Mouse (Mus musculus): ENCODE data around the gene Fam189a2. TPM values are rescaled to one million over a fixed set of nuclear protein-coding genes. Genes with fewer than 3 reads are reported as not detected.

The Fam189a2 gene
- polyA plus RNA-seq, 1 experiment from 2014 or later: 0.95 TPM

DNA sequence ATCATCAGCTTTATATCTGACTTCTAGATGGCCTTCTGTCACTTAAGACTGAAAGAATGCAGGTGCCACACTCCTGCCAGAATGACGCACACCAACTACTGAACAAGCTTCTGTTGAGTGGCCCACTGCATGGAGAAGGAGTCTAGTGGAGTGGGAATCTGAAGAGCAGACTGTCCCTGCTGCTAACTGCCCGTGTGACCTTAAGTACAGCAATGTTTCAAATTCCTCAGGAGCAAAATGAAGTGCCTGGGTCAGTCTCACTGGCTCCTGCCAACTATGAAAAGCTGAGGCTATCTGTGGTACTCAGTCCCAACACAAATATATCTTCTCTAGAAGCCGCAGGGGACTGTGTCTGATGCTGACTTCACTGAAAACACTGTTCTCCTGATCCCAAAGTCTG, 18.5 kb upstream of the Fam189a2 start:
- Histone ChIP-seq H3K36me3 (no peaks in the 10 kb centered on the region), H3K27me3 (ENCODE audit: low read depth, poor library complexity, severe bottlenecking) (no peaks in the 10 kb centered on the region), H3K4me1 (no peaks in the 10 kb centered on the region; the same call in 1 of the 2 replicates), H3K9me3 (replicated peaks) (no peaks in the 10 kb centered on the region), H3K4me3 (no peak overlapping the region), H3K27ac (replicated peaks) (no peak overlapping the region)
- 87% methylated on average over 3 of the region's 3 CpGs for WGBS
- DNase-seq (ENCODE audit: low spot score): no peak

DNA sequence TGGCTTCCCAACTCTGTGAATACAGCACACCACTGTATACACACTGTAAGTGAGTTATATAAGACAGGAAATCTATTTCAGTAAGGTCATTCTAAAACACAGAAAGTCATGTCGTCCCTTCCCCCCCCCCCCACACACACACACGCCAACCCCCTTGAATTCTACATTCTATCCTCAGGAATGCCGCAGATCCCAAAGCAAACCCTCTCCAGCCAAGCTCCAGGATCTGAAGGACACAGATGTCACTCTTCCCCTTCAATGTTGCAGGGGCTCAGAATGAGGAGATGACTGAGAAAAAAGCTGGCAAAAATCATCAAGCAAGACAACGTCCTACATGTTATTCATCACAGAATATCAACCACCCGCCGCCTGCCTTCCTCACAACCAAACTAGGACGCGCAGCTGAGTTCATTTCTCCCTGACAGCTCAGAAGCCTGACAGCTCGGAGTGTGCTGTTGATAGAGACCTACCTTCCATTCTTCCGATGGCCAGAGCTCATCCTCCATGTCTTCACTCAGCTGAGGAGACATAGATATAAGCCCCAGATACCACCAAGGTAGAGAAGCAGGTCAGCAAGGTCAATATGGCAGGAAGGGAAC, 15.7 kb upstream of the Fam189a2 start:
- no peak for DNase-seq (ENCODE audit: low spot score)
- Histone ChIP-seq H3K36me3 (no peaks in the 10 kb centered on the region), H3K27me3 (ENCODE audit: low read depth, poor library complexity, severe bottlenecking) (no peaks in the 10 kb centered on the region), H3K4me3 (no peak overlapping the region), H3K27ac (replicated peaks) (no peak overlapping the region), H3K9me3 (replicated peaks) (no peaks in the 10 kb centered on the region), H3K4me1 (no peaks in the 10 kb centered on the region; the same call in 1 of the 2 replicates)
- 93% methylated on average over 10 of the region's 10 CpGs for WGBS

GRCm38 (mm10) chr19:24042387-24042786, 11.6 kb upstream of the Fam189a2 start:
- H3K9me3 ChIP-seq (replicated peaks): no peaks in the 10 kb centered on the region
- no peaks in the 10 kb centered on the region for H3K27me3 ChIP-seq (ENCODE audit: low read depth, poor library complexity, severe bottlenecking)
- H3K4me1 ChIP-seq: no peaks in the 10 kb centered on the region
- H3K4me3 ChIP-seq: no peak overlapping the region
- H3K36me3 ChIP-seq: no peaks in the 10 kb centered on the region
- 98% methylated on average over 2 of the region's 2 CpGs for WGBS
- no peak overlapping the region for H3K27ac ChIP-seq (replicated peaks)
- no peak for DNase-seq (ENCODE audit: low spot score)

DNA sequence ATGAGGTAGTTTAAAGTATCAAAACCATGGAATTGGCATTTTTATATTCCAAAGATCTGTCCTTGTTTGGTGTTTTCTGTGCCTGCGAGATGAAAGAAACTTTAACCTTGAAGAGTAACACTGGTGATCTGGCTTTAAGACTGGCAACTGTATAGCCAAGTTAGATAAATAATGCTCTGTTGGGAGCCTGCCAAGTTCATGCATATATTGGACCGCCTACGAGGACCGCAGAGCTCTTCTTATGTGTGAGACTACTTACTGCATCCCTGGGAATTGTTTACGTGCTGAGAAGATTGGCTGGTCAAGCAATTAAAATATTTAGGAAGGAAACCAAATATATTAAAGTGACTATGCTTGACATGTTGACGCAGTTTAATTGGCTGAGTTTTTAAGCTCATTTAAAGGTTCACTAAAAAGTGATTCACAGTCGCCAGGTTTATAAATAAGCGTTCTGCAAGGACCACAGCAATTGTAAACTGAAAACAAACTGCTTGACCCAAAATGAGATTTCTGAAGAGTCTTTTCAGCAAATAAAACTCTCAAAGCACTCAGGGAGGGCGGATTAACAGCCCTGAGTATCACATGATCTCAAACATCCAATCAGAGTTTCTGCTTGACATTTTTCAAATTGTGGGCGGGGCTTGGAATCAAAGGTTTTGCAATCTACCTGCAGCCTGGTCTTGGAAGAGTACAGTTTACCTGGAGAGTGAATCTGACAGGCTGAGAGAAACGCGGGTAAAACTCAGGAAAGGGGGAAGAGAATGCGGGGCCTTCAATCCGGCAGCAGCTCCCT, 8.4 kb upstream of the Fam189a2 start:
- WGBS: 85% methylated on average over 14 of the region's 14 CpGs
- Histone ChIP-seq H3K9me3 (replicated peaks) (no peaks in the 10 kb centered on the region), H3K27me3 (ENCODE audit: low read depth, poor library complexity, severe bottlenecking) (no peaks in the 10 kb centered on the region), H3K36me3 (no peaks in the 10 kb centered on the region), H3K27ac (replicated peaks) (no peak overlapping the region), H3K4me3 (no peak overlapping the region), H3K4me1 (peaks cover 16% of the 10 kb centered on the region)
- DNase-seq (ENCODE audit: low spot score): no peak

GRCm38 (mm10) chr19:24034367-24034766, 3.5 kb upstream of the Fam189a2 start:
- WGBS: 35% methylated on average over 3 of the region's 3 CpGs
- peaks cover 61% of the 10 kb centered on the region for H3K4me1 ChIP-seq
- H3K27ac ChIP-seq (replicated peaks): peak overlapping the region; percentile 65
- peak; percentile 35 for DNase-seq (ENCODE audit: low spot score)
- no peaks in the 10 kb centered on the region for H3K36me3 ChIP-seq
- peaks cover 33% of the 10 kb centered on the region for H3K27me3 ChIP-seq (ENCODE audit: low read depth, poor library complexity, severe bottlenecking)
- H3K4me3 ChIP-seq: no peak overlapping the region
- H3K9me3 ChIP-seq (replicated peaks): no peaks in the 10 kb centered on the region

DNA sequence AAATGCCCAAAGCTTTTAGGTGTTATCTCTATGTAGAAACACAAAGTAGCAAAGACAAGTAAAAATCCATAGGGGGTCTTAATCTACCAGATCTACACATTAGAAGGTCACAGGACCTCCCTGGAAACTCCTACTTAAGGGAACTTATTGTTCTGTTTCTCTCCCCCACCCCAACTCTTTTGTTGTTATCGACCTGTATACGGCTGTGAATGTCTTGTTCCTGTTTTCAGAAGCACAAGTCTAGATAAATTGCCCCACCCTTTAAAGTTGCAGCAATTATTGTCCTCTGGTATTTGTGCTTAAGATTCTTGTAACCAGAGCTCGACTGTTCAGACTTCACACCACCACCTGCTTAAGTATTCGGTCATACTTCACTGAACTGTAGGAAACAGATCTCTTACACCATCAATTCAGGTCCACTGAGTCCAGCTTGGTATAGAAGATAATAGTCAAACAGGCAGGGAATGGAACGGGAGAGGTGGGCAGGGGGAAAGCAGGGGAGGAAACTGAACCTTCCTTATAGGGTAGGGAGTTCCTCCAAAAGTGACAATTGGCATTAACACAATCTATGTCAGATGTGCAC, 1.9 kb upstream of the Fam189a2 start:
- Histone ChIP-seq H3K36me3 (no peaks in the 10 kb centered on the region), H3K27ac (replicated peaks) (no peak overlapping the region), H3K4me1 (peaks cover 75% of the 10 kb centered on the region), H3K4me3 (no peak overlapping the region), H3K27me3 (ENCODE audit: low read depth, poor library complexity, severe bottlenecking) (peaks cover 50% of the 10 kb centered on the region), H3K9me3 (replicated peaks) (no peaks in the 10 kb centered on the region)
- DNase-seq (ENCODE audit: low spot score): no peak
- 27% methylated on average over 5 of the region's 5 CpGs for WGBS

DNA sequence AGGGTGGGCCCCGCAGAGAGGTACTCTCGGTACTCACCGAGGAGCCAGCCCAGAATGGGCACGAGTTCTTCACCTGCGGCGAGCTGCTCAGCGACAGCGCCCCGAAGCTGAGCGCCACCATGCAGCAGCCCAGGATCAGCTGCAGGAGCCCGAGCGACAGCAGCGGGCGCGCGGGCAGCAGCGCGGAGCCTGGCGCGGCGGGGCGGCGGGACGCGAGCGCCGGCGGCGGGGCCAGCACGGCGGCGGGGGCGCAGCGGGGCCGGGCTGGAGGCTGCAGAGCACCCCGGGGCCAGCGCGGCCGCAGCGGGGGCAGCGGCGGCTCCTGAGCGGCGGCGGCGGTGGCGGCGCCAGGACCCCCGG, 328 bp downstream of the Fam189a2 start:
- peak overlapping the region; percentile 64 for H3K4me3 ChIP-seq
- peaks cover 90% of the 10 kb centered on the region for H3K4me1 ChIP-seq
- WGBS: 6% methylated on average over 49 of the region's 49 CpGs
- no peaks in the 10 kb centered on the region for H3K9me3 ChIP-seq (replicated peaks)
- peaks cover 55% of the 10 kb centered on the region for H3K27me3 ChIP-seq (ENCODE audit: low read depth, poor library complexity, severe bottlenecking)
- peak; percentile 42 for DNase-seq (ENCODE audit: low spot score)
- H3K36me3 ChIP-seq: no peaks in the 10 kb centered on the region
- peak overlapping the region; percentile 82 for H3K27ac ChIP-seq (replicated peaks)

DNA sequence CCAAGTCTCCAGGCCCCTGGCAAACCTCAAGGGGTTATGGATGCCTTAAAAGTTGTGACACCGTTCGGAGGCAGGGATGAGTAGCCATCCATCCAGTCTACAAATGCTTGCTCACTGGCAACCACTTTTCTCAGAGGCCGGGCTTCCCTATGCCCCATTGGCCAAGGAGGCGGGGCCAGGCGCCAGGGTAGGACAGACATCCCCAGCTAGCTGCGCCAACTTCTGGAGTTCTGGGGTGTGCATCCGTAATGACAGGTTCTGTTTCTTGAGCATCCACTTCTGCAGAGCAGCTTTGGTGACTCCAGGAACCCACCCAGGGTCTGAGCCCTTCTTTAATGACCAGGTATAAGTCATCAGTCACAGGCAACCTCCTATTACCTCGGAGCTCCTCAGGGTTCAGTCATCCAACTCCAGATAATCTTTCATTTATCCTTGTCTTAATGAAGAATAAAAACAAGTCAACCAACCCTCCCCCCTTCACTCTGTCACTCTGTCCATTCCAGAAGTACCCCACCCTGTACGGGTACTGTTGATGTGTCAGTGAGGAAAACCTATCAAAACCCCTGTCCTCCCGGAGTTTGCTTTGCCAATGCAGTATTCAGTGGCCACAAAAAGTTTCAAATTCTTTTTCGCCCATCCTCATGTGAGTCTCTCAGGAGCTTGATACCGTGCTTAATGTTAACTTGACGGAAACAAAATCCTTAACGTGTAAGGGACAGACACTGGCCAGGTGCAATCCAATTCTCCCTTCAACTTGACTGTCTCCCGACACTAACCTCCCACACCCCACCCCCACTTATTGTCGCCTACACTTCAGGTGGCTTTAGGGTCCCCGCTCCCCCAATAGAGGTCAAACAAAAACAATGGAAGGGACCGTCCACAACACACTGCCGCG, 956 bp downstream of the Fam189a2 start:
- H3K36me3 ChIP-seq: no peaks in the 10 kb centered on the region
- WGBS: 13% methylated on average over 20 of the region's 20 CpGs
- no peaks in the 10 kb centered on the region for H3K9me3 ChIP-seq (replicated peaks)
- peak overlapping the region; percentile 64 for H3K4me3 ChIP-seq
- H3K4me1 ChIP-seq: peaks cover 90% of the 10 kb centered on the region
- peak overlapping the region; percentile 82 for H3K27ac ChIP-seq (replicated peaks)
- H3K27me3 ChIP-seq (ENCODE audit: low read depth, poor library complexity, severe bottlenecking): peaks cover 59% of the 10 kb centered on the region
- no peak for DNase-seq (ENCODE audit: low spot score)

DNA sequence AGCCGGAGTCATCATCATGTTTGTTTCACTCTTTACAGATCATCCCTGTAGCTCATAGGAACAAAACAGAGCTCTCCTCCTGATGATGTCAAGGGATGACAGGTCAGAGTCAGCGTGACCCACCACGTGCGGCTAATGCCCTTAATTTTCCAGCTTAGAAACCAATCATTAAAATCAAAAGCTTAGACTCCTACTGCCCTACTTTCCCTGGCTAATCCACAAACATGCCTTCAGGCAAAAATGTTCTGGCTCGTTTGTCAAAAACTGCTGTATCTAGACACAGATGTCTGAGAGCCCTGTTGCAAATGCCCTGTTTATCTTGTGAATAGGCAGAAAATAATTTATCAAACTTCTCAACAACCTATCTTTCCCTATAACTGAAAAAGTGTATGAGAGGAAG, 4.9 kb downstream of the Fam189a2 start:
- no peak for DNase-seq (ENCODE audit: low spot score)
- H3K4me1 ChIP-seq: peaks cover 72% of the 10 kb centered on the region
- H3K9me3 ChIP-seq (replicated peaks): no peaks in the 10 kb centered on the region
- no peaks in the 10 kb centered on the region for H3K36me3 ChIP-seq
- WGBS: 68% methylated on average over 5 of the region's 5 CpGs
- H3K27me3 ChIP-seq (ENCODE audit: low read depth, poor library complexity, severe bottlenecking): peaks cover 36% of the 10 kb centered on the region
- no peak overlapping the region for H3K4me3 ChIP-seq
- H3K27ac ChIP-seq (replicated peaks): no peak overlapping the region

DNA sequence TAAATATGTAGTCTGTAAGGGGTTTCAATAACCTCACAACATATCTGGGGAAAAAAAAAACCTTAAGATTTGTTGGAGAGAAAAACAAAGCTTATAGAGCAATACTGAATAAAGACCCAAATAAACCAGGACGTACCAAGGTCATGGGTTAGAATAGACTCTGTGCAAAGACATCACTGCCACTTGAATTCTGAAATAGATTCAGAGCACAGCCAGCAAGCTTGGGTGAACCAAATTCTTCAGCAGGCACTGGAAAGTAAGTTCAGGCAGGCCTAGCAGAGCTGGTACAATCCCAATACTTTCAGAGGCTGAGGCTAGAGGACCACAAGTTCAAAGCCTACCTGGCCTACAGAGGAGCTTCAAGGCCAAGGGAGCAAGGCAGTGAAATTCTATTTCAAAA, 6.2 kb downstream of the Fam189a2 start:
- peak overlapping the region; percentile 74 for H3K27ac ChIP-seq (replicated peaks)
- no peak for DNase-seq (ENCODE audit: low spot score)
- H3K9me3 ChIP-seq (replicated peaks): no peaks in the 10 kb centered on the region
- H3K27me3 ChIP-seq (ENCODE audit: low read depth, poor library complexity, severe bottlenecking): peaks cover 28% of the 10 kb centered on the region
- no peak overlapping the region for H3K4me3 ChIP-seq
- H3K36me3 ChIP-seq: no peaks in the 10 kb centered on the region
- peaks cover 67% of the 10 kb centered on the region for H3K4me1 ChIP-seq
- WGBS: 51% methylated on average over 1 of the region's 1 CpGs

DNA sequence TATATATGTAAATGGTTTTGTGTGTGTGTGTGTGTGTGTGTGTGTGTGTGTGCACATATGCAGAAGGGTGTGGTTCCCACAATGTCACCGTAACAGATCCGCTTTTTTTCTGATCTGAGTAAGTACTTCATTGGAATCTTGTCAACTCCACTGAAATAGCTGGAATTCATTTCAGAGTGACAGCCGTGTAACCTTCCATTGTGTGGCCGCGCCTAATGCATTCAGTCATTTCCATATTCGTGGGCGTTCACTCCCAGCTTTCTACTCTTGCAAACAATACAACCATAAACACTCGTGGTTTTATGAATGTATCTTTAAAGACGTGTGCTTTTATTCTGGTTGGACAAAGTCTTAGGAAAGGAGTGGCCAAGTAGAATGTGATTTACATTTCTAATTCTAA, 6.7 kb downstream of the Fam189a2 start:
- DNase-seq (ENCODE audit: low spot score): peak; percentile 52
- Histone ChIP-seq H3K4me3 (no peak overlapping the region), H3K9me3 (replicated peaks) (no peaks in the 10 kb centered on the region), H3K27ac (replicated peaks) (peak overlapping the region; percentile 55), H3K27me3 (ENCODE audit: low read depth, poor library complexity, severe bottlenecking) (peaks cover 23% of the 10 kb centered on the region), H3K36me3 (no peaks in the 10 kb centered on the region), H3K4me1 (peaks cover 64% of the 10 kb centered on the region)
- WGBS: 35% methylated on average over 9 of the region's 9 CpGs

DNA sequence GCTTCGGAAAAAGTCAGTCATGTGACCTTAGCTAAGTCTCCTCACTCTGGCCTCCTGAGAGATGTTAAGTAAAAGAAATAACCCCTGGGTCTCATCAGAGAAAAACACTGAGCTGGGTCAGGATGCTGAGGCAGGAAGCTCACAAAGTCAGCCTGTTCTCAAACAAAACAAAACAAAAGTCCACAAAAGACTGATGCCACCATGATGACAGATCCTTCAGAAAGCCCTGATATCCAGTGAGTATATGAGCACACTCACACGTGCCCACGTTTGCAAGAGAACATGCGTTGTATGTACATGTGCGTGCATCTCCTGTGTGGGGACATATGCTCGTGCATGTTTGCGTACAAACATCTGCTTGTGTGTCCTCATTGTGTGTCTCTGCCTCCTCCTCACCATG, 7.5 kb downstream of the Fam189a2 start:
- 82% methylated on average over 7 of the region's 7 CpGs for WGBS
- Histone ChIP-seq H3K27me3 (ENCODE audit: low read depth, poor library complexity, severe bottlenecking) (peaks cover 15% of the 10 kb centered on the region), H3K27ac (replicated peaks) (peak overlapping the region; percentile 55), H3K4me1 (peaks cover 66% of the 10 kb centered on the region), H3K9me3 (replicated peaks) (no peaks in the 10 kb centered on the region), H3K4me3 (no peak overlapping the region), H3K36me3 (no peaks in the 10 kb centered on the region)
- no peak for DNase-seq (ENCODE audit: low spot score)
